Mouse (Mus musculus) activated CD4-positive, CD25-positive, alpha-beta regulatory T cell, adult 4 months (primary cell): ENCODE results near the gene Ppp1r13b. TPM values are rescaled to one million over a fixed set of nuclear protein-coding genes. Genes with fewer than 3 reads are reported as not detected.

Experiments
- ATAC-seq: one replicate; pipeline ENCODE4 v1.8.0; 2017
- polyA plus RNA-seq, 2 experiments: library from polyadenylated mRNA; unstranded; fragments of 100-300 nt; shearing (Covaris generic); gene quantifications; one replicate each; pipeline ENCODE4 v1.2.1; 2017

Gene Ppp1r13b
- polyA plus RNA-seq, 2 experiments from 2014 or later: 8.0 to 10.3 TPM

GRCm38 (mm10) chr12:111878213-111878612 is 29.7 kb downstream of the Ppp1r13b start:
- ATAC-seq: peak; percentile 75

- ATAC-seq: no peak
Measured at GRCm38 (mm10) chr12:111875499-111875898, 32.4 kb downstream of the Ppp1r13b start.

GRCm38 (mm10) chr12:111874601-111875140 is 33.2 kb downstream of the Ppp1r13b start:
- no peak for ATAC-seq

- no peak for ATAC-seq
Measured at GRCm38 (mm10) chr12:111872079-111872478, 35.8 kb downstream of the Ppp1r13b start.

- ATAC-seq: no peak
Measured at GRCm38 (mm10) chr12:111870811-111871210, 37.1 kb downstream of the Ppp1r13b start.

- ATAC-seq: no peak
Measured at GRCm38 (mm10) chr12:111869806-111870205, 38.1 kb downstream of the Ppp1r13b start.

GRCm38 (mm10) chr12:111864206-111864824 is 43.6 kb downstream of the Ppp1r13b start:
- ATAC-seq: no peak

- peak; percentile 37 for ATAC-seq
Measured at GRCm38 (mm10) chr12:111855448-111855847, 52.5 kb downstream of the Ppp1r13b start.

GRCm38 (mm10) chr12:111853546-111853945 is 54.4 kb downstream of the Ppp1r13b start:
- ATAC-seq: no peak

- peak; percentile 41 for ATAC-seq
Measured at GRCm38 (mm10) chr12:111853011-111853436, 54.9 kb downstream of the Ppp1r13b start.

GRCm38 (mm10) chr12:111851745-111852144 is 56.2 kb downstream of the Ppp1r13b start:
- ATAC-seq: peak; percentile 44

GRCm38 (mm10) chr12:111851235-111851634 is 56.7 kb downstream of the Ppp1r13b start:
- no peak for ATAC-seq

GRCm38 (mm10) chr12:111848300-111848798 is 59.6 kb downstream of the Ppp1r13b start:
- ATAC-seq: no peak

GRCm38 (mm10) chr12:111846815-111847214 is 61.1 kb downstream of the Ppp1r13b start:
- ATAC-seq: no peak

- ATAC-seq: no peak
Measured at GRCm38 (mm10) chr12:111845953-111846352, 62.0 kb downstream of the Ppp1r13b start.

- no peak for ATAC-seq
Measured at GRCm38 (mm10) chr12:111843470-111843869, 64.4 kb downstream of the Ppp1r13b start.

GRCm38 (mm10) chr12:111842565-111843433 is 65.1 kb downstream of the Ppp1r13b start:
- ATAC-seq: no peak

- ATAC-seq: no peak
Measured at GRCm38 (mm10) chr12:111833457-111833856, 74.5 kb downstream of the Ppp1r13b start.

- no peak for ATAC-seq
Measured at GRCm38 (mm10) chr12:111832643-111833042, 75.3 kb downstream of the Ppp1r13b start.

- no peak for ATAC-seq
Measured at GRCm38 (mm10) chr12:111830375-111830774, 77.5 kb downstream of the Ppp1r13b start.

- no peak for ATAC-seq
Measured at GRCm38 (mm10) chr12:111829954-111830353, 78.0 kb downstream of the Ppp1r13b start.

- ATAC-seq: no peak
Measured at GRCm38 (mm10) chr12:111829447-111829846, 78.5 kb downstream of the Ppp1r13b start.

GRCm38 (mm10) chr12:111827556-111827955 is 80.4 kb downstream of the Ppp1r13b start:
- no peak for ATAC-seq
